Mouse (Mus musculus) small intestine, adult 2 months (tissue): Measurements from ENCODE around the gene Ccdc87.

Experiments
- CTCF ChIP-seq: fragments of 200-500 bp; IDR thresholded peaks from 2 replicates; pipeline ENCODE4 v1.5.1; 2012; ENCODE audit warnings: low read depth, mild to moderate bottlenecking, control low read depth, inconsistent platforms, low read length, moderate library complexity, mixed read lengths; ENCODE audit not compliant: insufficient replicate concordance, insufficient read length; ENCODE audit errors: extremely low read depth
- POLR2A ChIP-seq: fragments of 200-500 bp; IDR thresholded peaks from 2 replicates; pipeline ENCODE4 v1.6.1; 2012; ENCODE audit warnings: low read depth, mild to moderate bottlenecking, control low read depth, inconsistent platforms, low read length, moderate library complexity

DNA sequence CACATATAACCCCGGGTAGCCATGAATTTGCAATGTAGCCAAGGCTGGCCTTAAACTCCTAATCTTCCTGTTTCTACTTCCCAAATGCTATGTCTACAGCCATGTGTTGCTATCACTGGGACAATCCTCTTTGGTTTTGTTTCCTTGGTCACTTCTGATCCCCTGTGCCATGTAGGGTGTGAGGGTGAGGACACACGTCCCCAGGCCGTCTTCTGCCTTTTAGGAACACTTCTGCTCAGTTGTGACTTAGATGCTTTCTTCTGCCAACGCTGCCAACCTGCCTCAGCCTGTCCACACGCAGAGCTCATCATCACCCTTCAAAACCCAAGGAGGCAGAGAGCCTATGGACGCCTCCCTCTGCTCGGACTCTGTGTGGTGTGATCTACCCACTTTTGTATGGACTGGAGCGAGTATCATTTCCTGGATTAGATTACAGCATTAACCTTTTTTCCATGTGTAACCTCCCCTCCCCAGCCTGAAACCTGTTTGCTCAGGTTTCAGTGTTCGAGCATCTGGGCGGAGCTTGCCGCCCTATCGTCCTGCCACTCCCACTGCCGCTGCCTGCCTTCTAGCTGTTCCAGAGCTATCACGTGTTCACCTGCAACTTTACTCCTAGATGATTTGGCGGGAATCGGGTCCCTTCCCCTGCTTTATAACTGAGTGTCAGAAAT lies 10.6 kb upstream of the Ccdc87 start:
- TF ChIP-seq CTCF = no peak
- no peak for TF ChIP-seq POLR2A
